Mouse (Mus musculus): ENCODE data around the gene Nos1ap. TPM values are rescaled to one million over a fixed set of nuclear protein-coding genes. Genes with fewer than 3 reads are reported as not detected.

The Nos1ap gene
- polyA plus RNA-seq, 1 experiment from 2014 or later, result 16.3 TPM

DNA sequence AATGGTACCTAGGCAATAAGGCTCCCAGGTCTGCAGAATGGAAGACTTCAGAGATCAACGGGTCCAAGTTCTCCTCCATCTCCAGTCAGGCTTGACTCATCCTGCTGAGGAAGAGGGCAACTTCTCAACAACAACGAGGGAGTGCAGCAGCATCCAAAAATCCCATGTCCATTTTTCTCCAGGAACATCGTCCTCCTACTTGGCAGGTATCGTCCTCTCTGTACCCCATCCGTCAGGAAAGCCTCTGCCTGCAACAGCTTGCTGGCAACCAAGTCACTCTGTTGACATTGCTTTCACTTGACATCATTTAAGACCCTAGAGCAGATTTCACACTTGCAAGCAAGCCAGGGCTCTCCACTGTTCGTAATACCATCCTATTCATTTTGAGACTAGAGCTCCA is 33.0 kb downstream of the Nos1ap start:
- Histone ChIP-seq H3K4me3 (replicated peaks; ENCODE audit: low read depth, low read length) (no peak overlapping the region), H3K4me2 (ENCODE audit: low read length) (no peak overlapping the region), H3K9ac (ENCODE audit: low read depth, low read length) (no peak overlapping the region), H3K27me3 (ENCODE audit: insufficient read depth, low read length) (no peaks in the 10 kb centered on the region), H3K27ac (no peak overlapping the region), H3K4me1 (replicated peaks; ENCODE audit: insufficient read depth, low read length) (no peaks in the 10 kb centered on the region), H3K9me3 (replicated peaks; ENCODE audit: low read length) (no peaks in the 10 kb centered on the region), H3K36me3 (ENCODE audit: insufficient read depth, low read length) (no peaks in the 10 kb centered on the region)
- TF ChIP-seq CTCF (IDR thresholded peaks at IDR 0.05; ENCODE audit: low read depth), result no peak
- ATAC-seq (replicated peaks; ENCODE audit: low FRiP score, low read depth) (no peak), DNase-seq (ENCODE audit: low spot score) (no peak)
- 89% methylated on average over 6 of the region's 6 CpGs for WGBS

GRCm38 (mm10) chr1:170554939-170555293 is 34.7 kb downstream of the Nos1ap start:
- Histone ChIP-seq H3K4me1 (replicated peaks; ENCODE audit: insufficient read depth, low read length) (0 out of 2 replicates have a peak, but pooled peaks cover 8% of the 10 kb centered on the region), H3K4me2 (ENCODE audit: low read length) (no peak overlapping the region), H3K27me3 (ENCODE audit: insufficient read depth, low read length) (no peaks in the 10 kb centered on the region), H3K27ac (no peak overlapping the region), H3K36me3 (ENCODE audit: insufficient read depth, low read length) (no peaks in the 10 kb centered on the region), H3K4me3 (replicated peaks; ENCODE audit: low read depth, low read length) (no peak overlapping the region), H3K9me3 (replicated peaks; ENCODE audit: low read length) (no peaks in the 10 kb centered on the region), H3K9ac (ENCODE audit: low read depth, low read length) (no peak overlapping the region)
- ATAC-seq (replicated peaks; ENCODE audit: low FRiP score, low read depth) (no peak), DNase-seq (ENCODE audit: low spot score) (no peak)
- 59% methylated on average over 3 of the region's 3 CpGs for WGBS
- TF ChIP-seq CTCF (IDR thresholded peaks at IDR 0.05; ENCODE audit: low read depth), result no peak

DNA sequence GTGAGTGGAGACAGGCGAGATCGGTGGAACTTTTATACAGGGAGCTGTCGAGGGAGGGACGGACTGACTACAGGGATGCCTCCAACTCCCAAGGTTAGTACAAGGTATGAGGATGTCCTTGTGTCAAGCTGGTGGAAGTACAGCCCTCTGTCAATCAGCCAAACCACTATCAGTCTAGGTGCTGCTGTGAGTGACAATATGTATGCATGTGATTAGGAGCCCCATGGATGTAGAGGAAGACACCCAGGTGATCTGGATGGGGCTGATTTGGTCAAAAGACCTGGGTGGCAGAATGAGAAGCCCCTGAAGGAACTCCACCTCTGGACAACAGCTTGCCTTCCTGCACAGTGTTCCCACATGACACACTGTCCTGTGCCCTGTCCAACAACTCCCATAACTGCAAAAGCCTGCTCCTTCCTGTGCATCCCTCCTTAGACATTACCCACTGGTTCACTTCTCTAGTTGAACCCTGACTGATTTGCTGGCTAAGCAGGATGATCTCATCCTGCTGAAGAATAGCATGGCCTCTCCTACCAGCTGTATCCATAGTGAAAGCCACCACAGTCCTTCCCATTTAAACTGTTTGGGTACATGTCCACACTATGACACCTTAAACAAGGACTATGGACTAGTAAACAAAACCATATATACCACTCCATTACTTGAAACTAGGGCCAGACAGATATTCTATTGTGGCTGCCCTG is 35.3 kb downstream of the Nos1ap start:
- Histone ChIP-seq H3K9ac (ENCODE audit: low read depth, low read length) (no peak overlapping the region), H3K9me3 (replicated peaks; ENCODE audit: low read length) (no peaks in the 10 kb centered on the region), H3K36me3 (ENCODE audit: insufficient read depth, low read length) (no peaks in the 10 kb centered on the region), H3K4me2 (ENCODE audit: low read length) (no peak overlapping the region), H3K27me3 (ENCODE audit: insufficient read depth, low read length) (no peaks in the 10 kb centered on the region), H3K4me1 (replicated peaks; ENCODE audit: insufficient read depth, low read length) (0 out of 2 replicates have a peak, but pooled peaks cover 8% of the 10 kb centered on the region), H3K27ac (no peak overlapping the region), H3K4me3 (replicated peaks; ENCODE audit: low read depth, low read length) (no peak overlapping the region)
- WGBS, result 92% methylated on average over 4 of the region's 4 CpGs
- ATAC-seq (replicated peaks; ENCODE audit: low FRiP score, low read depth) (no peak), DNase-seq (ENCODE audit: low spot score) (no peak)
- TF ChIP-seq CTCF (IDR thresholded peaks at IDR 0.05; ENCODE audit: low read depth), result no peak

GRCm38 (mm10) chr1:170550649-170551440 is 38.8 kb downstream of the Nos1ap start:
- WGBS, result 22% methylated on average over 8 of the region's 8 CpGs
- H3K27ac ChIP-seq, result peak overlapping the region; percentile 19; the same call in 1 of the 2 replicates
- H3K4me1 ChIP-seq (replicated peaks; ENCODE audit: insufficient read depth, low read length), result 0 out of 2 replicates have a peak, but pooled peaks cover 8% of the 10 kb centered on the region
- no peak overlapping the region for H3K9ac ChIP-seq (ENCODE audit: low read depth, low read length)
- DNase-seq (ENCODE audit: low spot score) (peak; percentile 70), ATAC-seq (replicated peaks; ENCODE audit: low FRiP score, low read depth) (no peak; the same call in 1 of the 2 replicates)
- H3K9me3 ChIP-seq (replicated peaks; ENCODE audit: low read length), result no peaks in the 10 kb centered on the region
- H3K4me2 ChIP-seq (ENCODE audit: low read length), result no peak overlapping the region
- no peak for TF ChIP-seq CTCF (IDR thresholded peaks at IDR 0.05; ENCODE audit: low read depth)
- H3K27me3 ChIP-seq (ENCODE audit: insufficient read depth, low read length), result no peaks in the 10 kb centered on the region
- H3K4me3 ChIP-seq (replicated peaks; ENCODE audit: low read depth, low read length), result no peak overlapping the region
- no peaks in the 10 kb centered on the region for H3K36me3 ChIP-seq (ENCODE audit: insufficient read depth, low read length)

GRCm38 (mm10) chr1:170549059-170549458 is 40.6 kb downstream of the Nos1ap start:
- ATAC-seq (replicated peaks; ENCODE audit: low FRiP score, low read depth) (no peak), DNase-seq (ENCODE audit: low spot score) (no peak)
- no peak overlapping the region for H3K27ac ChIP-seq
- no peak for TF ChIP-seq CTCF (IDR thresholded peaks at IDR 0.05; ENCODE audit: low read depth)
- no peaks in the 10 kb centered on the region for H3K36me3 ChIP-seq (ENCODE audit: insufficient read depth, low read length)
- H3K9ac ChIP-seq (ENCODE audit: low read depth, low read length), result no peak overlapping the region
- no peaks in the 10 kb centered on the region for H3K27me3 ChIP-seq (ENCODE audit: insufficient read depth, low read length)
- 0 out of 2 replicates have a peak, but pooled peaks cover 8% of the 10 kb centered on the region for H3K4me1 ChIP-seq (replicated peaks; ENCODE audit: insufficient read depth, low read length)
- no peak overlapping the region for H3K4me3 ChIP-seq (replicated peaks; ENCODE audit: low read depth, low read length)
- 59% methylated on average over 9 of the region's 9 CpGs for WGBS
- H3K9me3 ChIP-seq (replicated peaks; ENCODE audit: low read length), result no peaks in the 10 kb centered on the region
- no peak overlapping the region for H3K4me2 ChIP-seq (ENCODE audit: low read length)

GRCm38 (mm10) chr1:170548192-170548795 is 41.4 kb downstream of the Nos1ap start:
- H3K9me3 ChIP-seq (replicated peaks; ENCODE audit: low read length), result no peaks in the 10 kb centered on the region
- H3K27ac ChIP-seq, result no peak overlapping the region
- no peaks in the 10 kb centered on the region for H3K27me3 ChIP-seq (ENCODE audit: insufficient read depth, low read length)
- H3K36me3 ChIP-seq (ENCODE audit: insufficient read depth, low read length), result no peaks in the 10 kb centered on the region
- no peak overlapping the region for H3K4me2 ChIP-seq (ENCODE audit: low read length)
- H3K4me1 ChIP-seq (replicated peaks; ENCODE audit: insufficient read depth, low read length), result 0 out of 2 replicates have a peak, but pooled peaks cover 8% of the 10 kb centered on the region
- no peak for ATAC-seq (replicated peaks; ENCODE audit: low FRiP score, low read depth)
- no peak for TF ChIP-seq CTCF (IDR thresholded peaks at IDR 0.05; ENCODE audit: low read depth)
- H3K4me3 ChIP-seq (replicated peaks; ENCODE audit: low read depth, low read length), result no peak overlapping the region
- no peak overlapping the region for H3K9ac ChIP-seq (ENCODE audit: low read depth, low read length)
- WGBS, result 86% methylated on average over 14 of the region's 14 CpGs
- no peak for DNase-seq (ENCODE audit: low spot score)
